Mouse (Mus musculus) midbrain, postnatal 0 days (tissue): ENCODE data around the gene Tnfrsf21. TPM values are rescaled to one million over a fixed set of nuclear protein-coding genes. Genes with fewer than 3 reads are reported as not detected.

ENCODE experiments used
- ATAC-seq: fragments of 200-750 bp; cut with Nextera tagmentation; 2 replicates; pipeline ENCODE4 v1.8.0; 2017; ENCODE audit warnings: moderate number of reproducible peaks, mild to moderate bottlenecking, moderate TSS enrichment, moderate library complexity; ENCODE audit not compliant: low FRiP score
- DNase-seq: peaks from one replicate; pipeline ENCODE4 v3.0.0-alpha.2; 2015; ENCODE audit warnings: low spot score
- H3K27ac ChIP-seq: fragments of 300-500 bp; sonication (generic); 2 replicates; pipeline ENCODE4 v1.5.1; 2014; ENCODE audit warnings: low read depth, mild to moderate bottlenecking, low read length, mixed read lengths
- H3K27me3 ChIP-seq: fragments of 300-500 bp; sonication (generic); 2 replicates; pipeline ENCODE4 v1.6.1; 2014; ENCODE audit warnings: low read length, control low read depth, mixed read lengths; ENCODE audit not compliant: insufficient read depth
- H3K36me3 ChIP-seq: fragments of 300-500 bp; sonication (generic); 2 replicates; pipeline ENCODE4 v1.6.1; 2014; ENCODE audit warnings: low read length, control low read depth, mixed read lengths; ENCODE audit not compliant: insufficient read depth
- H3K4me1 ChIP-seq: fragments of 300-500 bp; sonication (generic); 2 replicates; pipeline ENCODE4 v1.6.1; 2014; ENCODE audit warnings: mild to moderate bottlenecking, control low read depth, antibody characterized with exemption, low read length, mixed read lengths; ENCODE audit not compliant: insufficient read depth
- H3K4me2 ChIP-seq: fragments of 300-500 bp; sonication (generic); 2 replicates; pipeline ENCODE4 v1.6.1; 2014; ENCODE audit warnings: low read depth, mild to moderate bottlenecking, low read length, mixed read lengths; ENCODE audit not compliant: poor library complexity, severe bottlenecking
- H3K4me3 ChIP-seq: fragments of 300-500 bp; sonication (generic); 2 replicates; pipeline ENCODE4 v1.5.1; 2014; ENCODE audit warnings: low read depth, mild to moderate bottlenecking, low read length, moderate library complexity
- H3K9ac ChIP-seq: fragments of 300-500 bp; sonication (generic); replicated peaks from 2 replicates; pipeline ENCODE4 v1.6.1; 2014; ENCODE audit warnings: mild to moderate bottlenecking, low read length, moderate library complexity, mixed read lengths; ENCODE audit not compliant: poor library complexity, severe bottlenecking
- H3K9me3 ChIP-seq: fragments of 300-500 bp; sonication (generic); 2 replicates; pipeline ENCODE4 v1.6.1; 2016; ENCODE audit warnings: low read length, control low read depth
- CTCF ChIP-seq: IDR thresholded peaks from 2 replicates; pipeline ENCODE4 v1.5.1; 2016; ENCODE audit warnings: antibody characterized with exemption, mild to moderate bottlenecking
- WGBS: fragments of 180-500 bp; shearing (Covaris S2); extraction: QIAGEN DNeasy Blood & Tissue Kit; methylation state at CpG from one replicate; pipeline ENCODE4 v1.1.7; 2014; 5-methylcytosine and 5-hydroxymethylcytosine counted together
- polyA plus RNA-seq: library from polyadenylated mRNA; unstranded; fragments of >200 nt; fragmentation: Nextera tagmentation; extraction: Ambion mirVana; gene quantifications from 2 replicates; pipeline ENCODE4 v1.2.1, GENCODE M21; 2015
- total RNA-seq: library from RNA; depleted of rRNA; stranded (reverse); fragments of >200 nt; gene quantifications from 2 replicates; pipeline ENCODE4 v1.2.3, GENCODE M21; 2014

Gene Tnfrsf21
- total and polyA plus RNA-seq, 2 experiments from 2014 or later, result 74.5 to 110 TPM

DNA sequence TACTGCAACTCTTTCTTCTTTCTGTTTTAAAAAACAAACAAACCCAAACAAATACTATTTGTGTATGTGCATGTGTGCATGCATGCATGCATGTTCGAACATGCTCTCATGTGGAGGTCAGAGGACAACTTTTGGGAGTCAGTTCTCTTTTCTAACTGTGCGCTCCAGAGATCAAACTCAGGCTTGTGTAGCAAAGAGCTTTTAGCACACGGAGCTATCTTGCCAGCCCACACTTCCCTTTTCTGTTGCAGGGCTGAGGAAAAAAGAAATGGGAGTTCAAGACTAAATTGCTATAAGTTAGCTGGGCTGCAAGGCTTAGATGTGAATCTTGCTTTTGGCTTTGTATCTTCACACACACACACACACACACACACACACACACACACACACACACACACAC, 24.2 kb downstream of the Tnfrsf21 start:
- WGBS, result 80% methylated on average over 3 of the region's 3 CpGs
- H3K4me2 ChIP-seq, result no peak overlapping the region
- H3K9ac ChIP-seq, result no peak overlapping the region
- H3K4me1 ChIP-seq, result no peaks in the 10 kb centered on the region
- H3K27me3 ChIP-seq, result no peaks in the 10 kb centered on the region
- TF ChIP-seq CTCF, result no peak
- H3K27ac ChIP-seq, result no peak overlapping the region
- peaks cover 47% of the 10 kb centered on the region for H3K36me3 ChIP-seq
- H3K4me3 ChIP-seq, result no peak overlapping the region
- DNase-seq (no peak), ATAC-seq (no peak)
- H3K9me3 ChIP-seq, result no peaks in the 10 kb centered on the region

DNA sequence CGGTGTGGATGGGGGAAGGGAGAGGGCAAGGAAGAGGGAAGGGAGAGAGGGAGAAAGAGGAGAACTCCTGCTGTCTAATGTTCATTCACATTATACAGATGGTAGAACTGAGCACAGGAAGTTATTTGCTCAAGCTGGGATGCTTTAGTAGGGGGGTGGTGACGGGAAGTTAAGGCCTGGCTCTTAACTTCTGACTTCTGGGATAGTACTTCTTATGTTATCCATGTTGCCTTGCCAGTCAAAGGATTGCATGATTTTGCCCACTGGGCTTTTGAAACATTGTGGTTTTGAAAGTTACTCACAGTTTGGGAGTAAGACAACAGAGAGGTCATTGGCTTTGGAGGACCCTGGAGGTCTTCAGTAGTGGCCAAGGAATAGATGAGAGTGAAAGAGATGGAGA, 34.3 kb downstream of the Tnfrsf21 start:
- no peak for TF ChIP-seq CTCF
- no peaks in the 10 kb centered on the region for H3K9me3 ChIP-seq
- no peaks in the 10 kb centered on the region for H3K4me1 ChIP-seq
- ATAC-seq, result no peak
- WGBS, result 95% methylated on average over 2 of the region's 2 CpGs
- H3K27ac ChIP-seq, result no peak overlapping the region
- no peak overlapping the region for H3K4me2 ChIP-seq
- no peaks in the 10 kb centered on the region for H3K27me3 ChIP-seq
- peaks cover 2% of the 10 kb centered on the region; the same call in 1 of the 2 replicates for H3K36me3 ChIP-seq
- no peak overlapping the region for H3K9ac ChIP-seq
- H3K4me3 ChIP-seq, result no peak overlapping the region
- no peak for DNase-seq

DNA sequence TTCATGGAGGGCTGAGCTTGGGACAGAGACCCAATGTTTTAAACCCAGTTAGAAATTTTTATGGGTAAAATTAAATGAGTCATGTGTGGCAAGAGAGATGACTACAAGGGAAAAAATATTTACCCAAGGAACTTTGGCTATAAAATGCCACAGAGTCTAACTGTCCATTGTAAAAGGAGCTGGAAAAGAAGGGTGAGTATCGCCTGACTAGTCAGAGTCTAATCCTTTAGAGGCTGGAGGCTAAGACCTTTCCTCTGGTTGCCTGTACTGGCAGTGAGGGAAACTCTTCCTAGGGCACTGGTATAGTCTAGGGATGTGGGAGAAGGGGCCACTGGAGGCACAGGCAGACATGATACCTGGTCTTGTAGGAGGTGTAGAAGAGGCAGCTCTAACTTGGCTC, 36.4 kb downstream of the Tnfrsf21 start:
- no peaks in the 10 kb centered on the region for H3K27me3 ChIP-seq
- no peak overlapping the region for H3K4me3 ChIP-seq
- no peaks in the 10 kb centered on the region; the same call in 1 of the 2 replicates for H3K36me3 ChIP-seq
- no peak overlapping the region for H3K4me2 ChIP-seq
- H3K4me1 ChIP-seq, result no peaks in the 10 kb centered on the region
- H3K9ac ChIP-seq, result no peak overlapping the region
- 81% methylated on average over 1 of the region's 1 CpGs for WGBS
- TF ChIP-seq CTCF, result no peak
- no peaks in the 10 kb centered on the region for H3K9me3 ChIP-seq
- H3K27ac ChIP-seq, result no peak overlapping the region
- ATAC-seq (no peak), DNase-seq (no peak)

DNA sequence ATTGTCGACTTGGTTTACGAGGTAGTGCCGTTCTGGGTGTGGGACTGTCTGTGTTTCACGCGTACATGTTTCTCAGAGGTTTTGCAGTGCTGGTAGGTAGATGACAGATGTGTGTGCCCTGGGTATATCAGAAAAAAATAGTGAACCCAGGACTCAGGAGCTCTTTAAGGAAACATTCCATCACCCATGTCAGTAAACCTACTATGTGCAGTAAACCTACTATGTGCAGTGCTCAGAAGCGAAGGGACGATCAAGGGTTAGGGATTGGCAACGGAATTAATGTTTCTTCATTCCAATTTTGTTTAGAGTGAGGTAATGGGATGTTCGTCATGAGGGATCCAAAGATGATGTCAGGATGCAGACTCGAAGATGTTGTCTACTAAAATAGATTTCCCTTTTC, 37.6 kb downstream of the Tnfrsf21 start:
- ATAC-seq, result no peak
- DNase-seq, result no peak
- Histone ChIP-seq H3K4me3 (no peak overlapping the region), H3K27me3 (no peaks in the 10 kb centered on the region), H3K4me1 (no peaks in the 10 kb centered on the region), H3K9ac (no peak overlapping the region), H3K4me2 (no peak overlapping the region), H3K9me3 (no peaks in the 10 kb centered on the region), H3K36me3 (no peaks in the 10 kb centered on the region; the same call in 1 of the 2 replicates), H3K27ac (no peak overlapping the region)
- no peak for TF ChIP-seq CTCF
- 95% methylated on average over 10 of the region's 10 CpGs for WGBS

DNA sequence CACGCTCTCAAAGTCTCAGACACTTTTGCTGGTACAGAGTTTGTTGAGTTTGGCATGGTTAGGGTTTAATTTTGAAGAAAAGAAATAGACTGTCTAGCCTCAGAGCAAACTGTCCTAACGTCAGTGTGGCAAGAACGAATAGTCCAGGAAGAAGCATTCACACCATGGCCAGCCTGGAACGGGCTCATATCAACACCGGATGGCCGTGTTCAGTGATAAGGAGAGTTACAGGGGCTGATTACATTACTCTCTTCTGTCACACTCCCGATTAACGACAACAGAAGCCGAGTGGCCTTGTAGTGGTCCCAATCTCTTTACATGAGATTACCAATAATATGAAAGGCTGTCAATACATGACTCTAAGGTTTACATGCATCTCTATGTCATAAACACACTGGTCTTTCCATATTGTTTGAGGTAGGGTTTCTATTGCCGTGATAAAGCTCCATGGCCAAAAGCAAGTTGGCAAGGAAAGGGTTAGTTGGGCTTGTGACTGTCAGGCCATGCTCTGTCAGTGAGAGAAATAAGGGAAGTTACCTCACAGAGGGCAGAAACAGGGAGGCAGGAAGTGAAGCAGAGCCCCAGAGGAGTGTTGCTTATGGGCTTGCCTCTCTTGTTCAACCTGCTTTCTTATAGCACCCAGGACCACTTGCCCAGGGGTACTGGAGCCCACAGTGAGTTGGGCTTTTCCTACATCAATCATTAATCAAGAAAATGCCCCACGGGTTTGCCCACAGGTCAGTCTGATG, 42.1 kb downstream of the Tnfrsf21 start:
- ATAC-seq, result no peak
- TF ChIP-seq CTCF, result no peak
- DNase-seq, result no peak
- H3K9ac ChIP-seq, result no peak overlapping the region
- 94% methylated on average over 11 of the region's 11 CpGs for WGBS
- no peak overlapping the region for H3K4me3 ChIP-seq
- no peaks in the 10 kb centered on the region for H3K9me3 ChIP-seq
- H3K4me2 ChIP-seq, result no peak overlapping the region
- H3K4me1 ChIP-seq, result no peaks in the 10 kb centered on the region
- H3K27me3 ChIP-seq, result no peaks in the 10 kb centered on the region
- H3K36me3 ChIP-seq, result peaks cover 2% of the 10 kb centered on the region; the same call in 1 of the 2 replicates
- no peak overlapping the region for H3K27ac ChIP-seq

DNA sequence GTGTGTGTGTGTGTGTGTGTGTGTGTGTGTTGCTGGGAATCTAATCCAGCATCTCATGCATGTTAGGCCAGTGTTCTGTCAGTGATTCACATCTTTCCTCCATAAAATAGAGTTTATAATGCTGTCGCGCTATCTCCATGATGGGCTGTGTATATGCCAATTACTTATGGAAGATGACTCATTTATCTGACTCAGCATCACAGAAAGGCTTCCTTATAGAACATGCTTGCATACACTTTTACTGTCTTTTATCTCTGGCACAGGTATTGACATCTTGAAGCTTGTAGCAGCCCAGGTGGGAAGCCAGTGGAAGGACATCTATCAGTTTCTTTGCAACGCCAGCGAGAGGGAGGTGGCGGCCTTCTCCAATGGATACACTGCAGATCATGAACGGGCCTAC, 48.4 kb downstream of the Tnfrsf21 start:
- no peak overlapping the region for H3K4me2 ChIP-seq
- TF ChIP-seq CTCF, result no peak
- DNase-seq (no peak), ATAC-seq (no peak)
- no peaks in the 10 kb centered on the region for H3K4me1 ChIP-seq
- H3K27ac ChIP-seq, result no peak overlapping the region
- no peaks in the 10 kb centered on the region for H3K9me3 ChIP-seq
- H3K36me3 ChIP-seq, result peaks cover 12% of the 10 kb centered on the region
- WGBS, result 98% methylated on average over 6 of the region's 6 CpGs
- H3K4me3 ChIP-seq, result no peak overlapping the region
- no peak overlapping the region for H3K9ac ChIP-seq
- H3K27me3 ChIP-seq, result no peaks in the 10 kb centered on the region
